Mouse (Mus musculus) CD8-positive naive resting alpha-beta T cell, adult 2 months (primary cell): ENCODE measurements at regions not wholly inside any gene's neighbourhood (a gene's known extent, or its start where the extent isn't known, plus 50 kb on each side); places are given as distances from the start of the nearest gene placed in this dataset.

Experiments
- DNase-seq, 2 experiments: peaks; one replicate each; pipeline ENCODE4 v3.0.0; 2022; ENCODE audit warnings: low read depth in 2 of 2, low spot score in 2 of 2

DNA sequence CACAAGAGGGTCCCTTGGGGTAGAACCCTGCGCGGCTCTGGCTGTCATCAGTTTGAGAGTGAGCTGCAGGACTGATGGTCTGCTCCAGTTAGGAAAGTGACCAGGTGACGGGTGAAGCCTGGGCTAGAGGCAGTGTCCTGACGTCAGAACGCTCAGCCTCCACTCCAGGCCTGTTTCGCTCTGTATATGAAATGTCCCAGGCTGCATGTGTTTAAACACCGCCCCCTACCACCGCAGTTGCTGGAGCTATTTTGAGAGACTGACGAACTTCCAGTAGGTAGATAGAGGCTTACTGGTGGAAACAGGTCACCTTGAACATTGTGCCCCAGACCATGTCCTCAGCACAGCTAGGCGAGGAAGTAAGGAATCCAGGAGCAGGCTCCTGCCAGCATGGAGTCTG lies 54.2 kb upstream of the Plcz1 start:
- DNase-seq: no peak
